In genomic region chr8:8877286-8877685, GRCm38 (mm10) we compare ENCODE assay signal across 21 mouse cellular contexts.
DNase-seq lines count a peak whose midpoint lies in the region; ATAC-seq lines count a peak whose summit lies in the region.
"Had no signal": no experiment of that assay in that cellular context is flagged by ENCODE, and none has a peak within 500 bp of the region (broad histone marks: within the 10 kb centered on the region; RNA-seq: fewer than 3 reads in every experiment).

No protein-coding gene starts in this region.

- no peaks in the 10 kb centered on the region for H3K9me3 ChIP-seq in hindbrain, embryonic 11.5 days (ENCODE audit: control insufficient read depth, low read length)
- no peaks in the 10 kb centered on the region for H3K9me3 ChIP-seq in hindbrain, embryonic 12.5 days (replicated peaks)
- no peaks in the 10 kb centered on the region for H3K9me3 ChIP-seq in neural tube, embryonic 11.5 days (ENCODE audit: control insufficient read depth, low read length)
- no peaks in the 10 kb centered on the region for H3K9me3 ChIP-seq in liver, embryonic 12.5 days (replicated peaks)
- H3K9me3 ChIP-seq: intestine, embryonic 15.5 days had no signal

- WGBS in hindbrain, embryonic 11.5 days = 33% methylated on average over 5 of the region's 5 CpGs
- 19% methylated on average over 5 of the region's 5 CpGs for WGBS in hindbrain, embryonic 12.5 days
- WGBS in neural tube, embryonic 11.5 days = 24% methylated on average over 5 of the region's 5 CpGs
- 56% methylated on average over 5 of the region's 5 CpGs for WGBS in liver, embryonic 12.5 days (ENCODE audit: insufficient replicate concordance)

- no peaks in the 10 kb centered on the region for H3K27me3 ChIP-seq in hindbrain, embryonic 11.5 days (ENCODE audit: control insufficient read depth, insufficient read depth, low read length)
- peaks cover 9% of the 10 kb centered on the region for H3K27me3 ChIP-seq in hindbrain, embryonic 12.5 days
- H3K27me3 ChIP-seq in neural tube, embryonic 11.5 days (ENCODE audit: control insufficient read depth, insufficient read depth, low read length) = no peaks in the 10 kb centered on the region
- no peaks in the 10 kb centered on the region for H3K27me3 ChIP-seq in liver, embryonic 12.5 days (replicated peaks)
- H3K27me3 ChIP-seq: intestine, embryonic 15.5 days had no signal

- no peak overlapping the region for H3K4me2 ChIP-seq in hindbrain, embryonic 11.5 days (replicated peaks; ENCODE audit: low read depth, low read length)
- H3K4me2 ChIP-seq in hindbrain, embryonic 12.5 days (replicated peaks) = no peak overlapping the region
- no peak overlapping the region for H3K4me2 ChIP-seq in neural tube, embryonic 11.5 days (ENCODE audit: low read depth)
- H3K4me2 ChIP-seq in liver, embryonic 12.5 days = no peak overlapping the region
- H3K4me2 ChIP-seq: intestine, embryonic 15.5 days had no signal

- H3K27ac ChIP-seq in hindbrain, embryonic 11.5 days (ENCODE audit: low read depth, low read length) = no peak overlapping the region
- H3K27ac ChIP-seq in hindbrain, embryonic 12.5 days = no peak overlapping the region
- H3K27ac ChIP-seq in neural tube, embryonic 11.5 days (ENCODE audit: low read depth, low read length) = no peak overlapping the region
- H3K27ac ChIP-seq in liver, embryonic 12.5 days = no peak overlapping the region
- H3K27ac ChIP-seq: hindbrain, embryonic 14.5 days; intestine, embryonic 15.5 days; liver, embryonic 14.5 days had no signal

- no peaks in the 10 kb centered on the region for H3K36me3 ChIP-seq in hindbrain, embryonic 11.5 days (ENCODE audit: control insufficient read depth, insufficient read depth, low read length)
- H3K36me3 ChIP-seq in hindbrain, embryonic 12.5 days = no peaks in the 10 kb centered on the region
- H3K36me3 ChIP-seq in neural tube, embryonic 11.5 days (ENCODE audit: control insufficient read depth, insufficient read depth, low read length) = no peaks in the 10 kb centered on the region
- no peaks in the 10 kb centered on the region for H3K36me3 ChIP-seq in liver, embryonic 12.5 days
- H3K36me3 ChIP-seq: intestine, embryonic 15.5 days had no signal

- no peaks in the 10 kb centered on the region for H3K4me1 ChIP-seq in hindbrain, embryonic 11.5 days (replicated peaks; ENCODE audit: control insufficient read depth, insufficient read depth, low read length)
- H3K4me1 ChIP-seq in hindbrain, embryonic 12.5 days = peaks cover 14% of the 10 kb centered on the region
- no peaks in the 10 kb centered on the region for H3K4me1 ChIP-seq in neural tube, embryonic 11.5 days (ENCODE audit: control insufficient read depth, insufficient read depth, low read length)
- H3K4me1 ChIP-seq in liver, embryonic 12.5 days = no peaks in the 10 kb centered on the region
- H3K4me1 ChIP-seq: intestine, embryonic 15.5 days had no signal

- no peak overlapping the region for H3K9ac ChIP-seq in hindbrain, embryonic 11.5 days (ENCODE audit: low read depth, low read length)
- H3K9ac ChIP-seq in hindbrain, embryonic 12.5 days = no peak overlapping the region
- no peak overlapping the region for H3K9ac ChIP-seq in neural tube, embryonic 11.5 days (ENCODE audit: low read length)
- no peak overlapping the region for H3K9ac ChIP-seq in liver, embryonic 12.5 days
- H3K9ac ChIP-seq: hindbrain, embryonic 14.5 days; intestine, embryonic 15.5 days; liver, embryonic 14.5 days had no signal

- peak; percentile 48 for DNase-seq in embryo, embryonic 10 days (ENCODE audit: low spot score)
- no peak for DNase-seq in embryo, embryonic 10.5 days (ENCODE audit: low spot score)
- DNase-seq in hindbrain, embryonic 11.5 days (ENCODE audit: low spot score) = peak; percentile 13
- DNase-seq in neural tube, embryonic 11.5 days (ENCODE audit: low spot score) = no peak
- DNase-seq in neural tube, embryonic 10.5 days (ENCODE audit: extremely low spot score, low spot score) = no peak
- DNase-seq in retina, postnatal 1 day = peak; percentile 59
- DNase-seq: adrenal gland, postnatal 10 days; cerebellum, adult 2 months; cerebellum, postnatal 36 days; kidney, adult 8-10 months; kidney, postnatal 10 days; lung, postnatal 4 days; right cerebral cortex, adult 18-20 months; right cerebral cortex, postnatal 4 days; thymus, postnatal 14 days had no signal

- no peak overlapping the region for H3K4me3 ChIP-seq in hindbrain, embryonic 11.5 days (ENCODE audit: low read depth, low read length)
- H3K4me3 ChIP-seq in hindbrain, embryonic 12.5 days = no peak overlapping the region
- H3K4me3 ChIP-seq in neural tube, embryonic 11.5 days (ENCODE audit: low read depth, low read length) = no peak overlapping the region
- H3K4me3 ChIP-seq in liver, embryonic 12.5 days = no peak overlapping the region
- H3K4me3 ChIP-seq: intestine, embryonic 15.5 days; myocyte had no signal

- 0 out of 2 replicates have a peak, but pooled peaks have one; percentile 48 for ATAC-seq in hindbrain, embryonic 11.5 days (ENCODE audit: low FRiP score)
- ATAC-seq in hindbrain, embryonic 12.5 days (ENCODE audit: low FRiP score) = no peak
- ATAC-seq in neural tube, embryonic 11.5 days (ENCODE audit: insufficient read depth, low FRiP score, low TSS enrichment) = 0 out of 2 replicates have a peak, but pooled peaks have one; percentile 20
- no peak for ATAC-seq in liver, embryonic 12.5 days
- ATAC-seq: intestine, embryonic 15.5 days had no signal

Comparison
In these comparisons a context has a peak if more than half of its experiments do, and no peak if none do; other contexts are left out.
1. DNase-seq: peak in embryo, embryonic 10 days (single experiment), hindbrain, embryonic 11.5 days (single experiment) and retina, postnatal 1 day (single experiment); none in embryo, embryonic 10.5 days (single experiment), neural tube, embryonic 11.5 days (single experiment) and neural tube, embryonic 10.5 days (single experiment).
2. ATAC-seq: peak in hindbrain, embryonic 11.5 days (single experiment) and neural tube, embryonic 11.5 days (single experiment); none in hindbrain, embryonic 12.5 days (single experiment) and liver, embryonic 12.5 days (single experiment).